In the genomic region with DNA sequence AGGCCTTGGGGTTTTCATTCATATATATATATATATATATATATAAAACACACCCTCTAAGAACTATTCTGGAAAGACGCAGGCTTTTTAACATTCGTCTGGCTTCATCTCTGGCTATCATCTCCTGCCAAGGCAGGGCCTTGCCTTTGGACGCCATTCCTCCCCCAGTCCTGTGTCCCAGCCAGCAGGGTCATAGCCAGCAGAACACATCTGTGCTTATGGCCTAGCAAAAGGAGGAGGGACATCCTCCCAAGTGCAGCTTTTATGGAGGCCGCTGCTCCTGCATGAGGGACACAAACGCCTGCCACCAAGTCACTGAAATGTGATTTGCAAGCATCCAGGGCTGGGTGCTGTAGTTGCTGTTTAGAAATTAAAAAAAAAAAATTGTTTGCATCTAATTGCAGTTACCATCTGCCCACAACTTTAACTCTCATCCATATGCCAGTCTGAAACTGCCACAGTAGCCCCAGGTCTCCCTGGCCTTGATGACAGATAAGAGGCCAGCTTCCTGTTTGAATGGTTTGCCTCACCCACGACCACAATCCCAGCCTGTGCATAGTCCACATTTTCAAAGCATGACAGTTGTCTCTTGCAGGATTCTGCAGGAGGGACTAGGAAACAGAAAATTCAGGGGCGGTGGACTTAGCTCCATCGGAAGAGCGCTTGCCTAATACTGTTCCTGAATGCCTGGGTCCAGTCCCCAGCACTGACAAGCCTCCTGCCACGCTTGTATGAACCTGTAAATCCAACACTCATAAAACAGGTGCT, we compare ENCODE assay signal across 9 mouse cellular contexts.
DNase-seq lines count a peak whose midpoint lies in the region; ATAC-seq and TF ChIP-seq lines count a peak whose summit lies in the region.
"Had no signal": no experiment of that assay in that cellular context is flagged by ENCODE, and none has a peak within 500 bp of the region (broad histone marks: within the 10 kb centered on the region; RNA-seq: fewer than 3 reads in every experiment).

No protein-coding gene starts in this region.

- H3K4me3 ChIP-seq in embryonic facial prominence, embryonic 14.5 days (ENCODE audit: low read depth, low read length) = no peak overlapping the region
- H3K4me3 ChIP-seq in embryonic facial prominence, embryonic 10.5 days = no peak overlapping the region
- no peak overlapping the region for H3K4me3 ChIP-seq in stomach, postnatal 0 days (ENCODE audit: low read depth, low read length)
- H3K4me3 ChIP-seq in hindbrain, embryonic 16.5 days (ENCODE audit: low read length) = no peak overlapping the region
- H3K4me3 ChIP-seq: hindbrain, embryonic 15.5 days had no signal

- no peak overlapping the region for H3K9ac ChIP-seq in embryonic facial prominence, embryonic 14.5 days (ENCODE audit: low read depth, low read length)
- no peak overlapping the region for H3K9ac ChIP-seq in stomach, postnatal 0 days (ENCODE audit: low read length)
- H3K9ac ChIP-seq in hindbrain, embryonic 16.5 days (ENCODE audit: low read depth, low read length) = no peak overlapping the region
- H3K9ac ChIP-seq: hindbrain, embryonic 15.5 days had no signal

- WGBS in embryonic facial prominence, embryonic 14.5 days = 73% methylated on average over 10 of the region's 10 CpGs
- WGBS in embryonic facial prominence, embryonic 10.5 days = 85% methylated on average over 10 of the region's 10 CpGs
- WGBS in stomach, postnatal 0 days = 55% methylated on average over 10 of the region's 10 CpGs
- WGBS in hindbrain, embryonic 16.5 days = 77% methylated on average over 10 of the region's 10 CpGs

- H3K4me2 ChIP-seq in embryonic facial prominence, embryonic 14.5 days (ENCODE audit: low read depth, low read length) = no peak overlapping the region
- H3K4me2 ChIP-seq in stomach, postnatal 0 days (replicated peaks; ENCODE audit: low read depth) = no peak overlapping the region
- H3K4me2 ChIP-seq in hindbrain, embryonic 16.5 days (ENCODE audit: low read length) = no peak overlapping the region
- H3K4me2 ChIP-seq: hindbrain, embryonic 15.5 days had no signal

- 0 out of 2 replicates have a peak, but pooled peaks have one; percentile 2 for TF ChIP-seq CTCF in stomach, postnatal 0 days (IDR thresholded peaks at IDR 0.05; ENCODE audit: low read depth)

- no peak overlapping the region for H3K27ac ChIP-seq in embryonic facial prominence, embryonic 14.5 days (replicated peaks; ENCODE audit: low read depth, low read length)
- no peak overlapping the region for H3K27ac ChIP-seq in embryonic facial prominence, embryonic 10.5 days (replicated peaks)
- H3K27ac ChIP-seq in stomach, postnatal 0 days (replicated peaks) = no peak overlapping the region
- H3K27ac ChIP-seq in hindbrain, embryonic 16.5 days (ENCODE audit: low read depth, low read length) = no peak overlapping the region
- H3K27ac ChIP-seq: hindbrain, embryonic 15.5 days had no signal

- H3K4me1 ChIP-seq in embryonic facial prominence, embryonic 14.5 days (ENCODE audit: control insufficient read depth, insufficient read depth, low read length) = no peaks in the 10 kb centered on the region
- H3K4me1 ChIP-seq in embryonic facial prominence, embryonic 10.5 days = peaks cover 7% of the 10 kb centered on the region
- no peaks in the 10 kb centered on the region for H3K4me1 ChIP-seq in stomach, postnatal 0 days (replicated peaks; ENCODE audit: control insufficient read depth, insufficient read depth)
- H3K4me1 ChIP-seq in hindbrain, embryonic 16.5 days (ENCODE audit: control insufficient read depth, insufficient read depth, low read depth, low read length) = no peaks in the 10 kb centered on the region
- H3K4me1 ChIP-seq: hindbrain, embryonic 15.5 days had no signal

- no peaks in the 10 kb centered on the region for H3K27me3 ChIP-seq in embryonic facial prominence, embryonic 14.5 days (replicated peaks; ENCODE audit: control insufficient read depth, insufficient read depth, low read length)
- H3K27me3 ChIP-seq in embryonic facial prominence, embryonic 10.5 days (replicated peaks; ENCODE audit: low read depth, poor library complexity, severe bottlenecking) = no peaks in the 10 kb centered on the region
- H3K27me3 ChIP-seq in stomach, postnatal 0 days (ENCODE audit: control insufficient read depth, insufficient read depth, low read length) = no peaks in the 10 kb centered on the region
- H3K27me3 ChIP-seq in hindbrain, embryonic 16.5 days (replicated peaks; ENCODE audit: control insufficient read depth, insufficient read depth, low read length) = no peaks in the 10 kb centered on the region
- H3K27me3 ChIP-seq: hindbrain, embryonic 15.5 days had no signal

- peak; percentile 29 for DNase-seq in embryonic facial prominence, embryonic 14.5 days (ENCODE audit: low spot score)
- DNase-seq in embryonic facial prominence, embryonic 10.5 days (ENCODE audit: low spot score) = no peak
- peak; percentile 26 for DNase-seq in ovary, postnatal 36 days (ENCODE audit: low spot score)
- DNase-seq in ovary, postnatal 14 days (ENCODE audit: low spot score) = no peak
- DNase-seq in stomach, postnatal 0 days (ENCODE audit: low spot score) = no peak
- no peak for DNase-seq in c-Kit-positive CD71-positive TER-119-positive erythroid progenitor cells, embryonic 14.5 days (ENCODE audit: low spot score)

- no peaks in the 10 kb centered on the region for H3K36me3 ChIP-seq in embryonic facial prominence, embryonic 14.5 days (ENCODE audit: control insufficient read depth, insufficient read depth, low read length)
- no peaks in the 10 kb centered on the region for H3K36me3 ChIP-seq in embryonic facial prominence, embryonic 10.5 days (replicated peaks)
- H3K36me3 ChIP-seq in stomach, postnatal 0 days (ENCODE audit: control insufficient read depth, insufficient read depth, low read length) = no peaks in the 10 kb centered on the region
- no peaks in the 10 kb centered on the region for H3K36me3 ChIP-seq in hindbrain, embryonic 16.5 days (ENCODE audit: control insufficient read depth, insufficient read depth, low read length)
- H3K36me3 ChIP-seq: hindbrain, embryonic 15.5 days had no signal

- ATAC-seq in embryonic facial prominence, embryonic 14.5 days (ENCODE audit: low read depth) = no peak
- ATAC-seq in hematopoietic stem cell, adult 5-6 weeks (replicated peaks in 1 of 2; ENCODE audit: insufficient read depth in 1 of 2, low FRiP score in 2 of 2, low TSS enrichment in 1 of 2, low read depth in 1 of 2, poor library complexity in 2 of 2, severe bottlenecking in 2 of 2) = peak; percentile 42 to 47; a peak in 2 of 4 replicates
- ATAC-seq in stomach, postnatal 0 days (ENCODE audit: low FRiP score, low TSS enrichment) = no peak
- ATAC-seq in hindbrain, embryonic 16.5 days = no peak

- TF ChIP-seq EP300 in stomach, postnatal 0 days (optimal IDR thresholded peaks at IDR 0.05) = no peak

- no peaks in the 10 kb centered on the region for H3K9me3 ChIP-seq in embryonic facial prominence, embryonic 14.5 days (ENCODE audit: control insufficient read depth, low read length)
- no peaks in the 10 kb centered on the region for H3K9me3 ChIP-seq in embryonic facial prominence, embryonic 10.5 days
- H3K9me3 ChIP-seq in stomach, postnatal 0 days (ENCODE audit: control insufficient read depth, low read length) = no peaks in the 10 kb centered on the region
- no peaks in the 10 kb centered on the region for H3K9me3 ChIP-seq in hindbrain, embryonic 16.5 days (ENCODE audit: control insufficient read depth, low read length)
- H3K9me3 ChIP-seq: hindbrain, embryonic 15.5 days had no signal

Comparison
In these comparisons a context has a peak if more than half of its experiments do, and no peak if none do; other contexts are left out.
1. DNase-seq: peak in embryonic facial prominence, embryonic 14.5 days (single experiment) and ovary, postnatal 36 days (single experiment); none in embryonic facial prominence, embryonic 10.5 days (single experiment), ovary, postnatal 14 days (single experiment), stomach, postnatal 0 days (single experiment) and c-Kit-positive CD71-positive TER-119-positive erythroid progenitor cells, embryonic 14.5 days (single experiment).
2. ATAC-seq: peak in hematopoietic stem cell, adult 5-6 weeks (2 of 2); none in embryonic facial prominence, embryonic 14.5 days (single experiment), stomach, postnatal 0 days (single experiment) and hindbrain, embryonic 16.5 days (single experiment).